Mouse (Mus musculus) adrenal gland (tissue): Measurements from ENCODE around the gene Fam117a.

Experiments
- intact Hi-C: fragments of 180-260 bp; cut with DNase I; formaldehyde crosslinking; loops from one replicate; pipeline ENCODE4 v1.15.1; 2025

Gene Fam117a

GRCm38 (mm10) chr11:95413641-95414535 lies 77.1 kb downstream of the Fam117a start, which contains the start of gene Spop:
Spop (plus strand) TSS chr11:95414080.
- intact Hi-C loops = no loop called here

GRCm38 (mm10) chr11:95414536-95415161 lies 77.8 kb downstream of the Fam117a start:
- intact Hi-C loops = no loop called here

- intact Hi-C loops = no loop called here
Measured at GRCm38 (mm10) chr11:95415931-95416330, 79.1 kb downstream of the Fam117a start.

GRCm38 (mm10) chr11:95417341-95417740 lies 80.5 kb downstream of the Fam117a start:
- intact Hi-C loops = no loop called here

- intact Hi-C loops = no loop called here
Measured at GRCm38 (mm10) chr11:95420880-95421435, 84.1 kb downstream of the Fam117a start.

- intact Hi-C loops = no loop called here
Measured at GRCm38 (mm10) chr11:95423505-95423904, 86.7 kb downstream of the Fam117a start.

- intact Hi-C loops = no loop called here
Measured at GRCm38 (mm10) chr11:95431344-95431743, 94.5 kb downstream of the Fam117a start.
